ENCODE assay signal across 9 mouse cellular contexts in the genomic region with DNA sequence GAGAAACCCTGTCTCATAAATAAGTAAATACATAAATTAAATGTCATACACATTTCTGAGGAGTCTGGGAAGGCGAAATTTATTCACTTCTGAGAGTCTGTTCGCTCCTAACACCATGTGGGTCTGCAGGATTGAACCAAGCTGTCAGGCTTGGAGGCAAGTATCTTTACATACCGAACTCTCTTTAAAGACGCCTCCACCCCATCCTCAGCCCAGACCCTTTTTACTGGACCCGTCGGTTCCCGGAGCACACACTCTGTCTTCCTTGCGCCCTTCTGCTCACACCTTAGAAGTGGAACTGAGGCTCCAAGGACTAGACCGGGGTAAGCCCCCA. TPM values are rescaled to one million over a fixed set of nuclear protein-coding genes. Genes with fewer than 3 reads are reported as not detected.
DNase-seq lines count a peak whose midpoint lies in the region; ATAC-seq and TF ChIP-seq lines count a peak whose summit lies in the region.
"Had no signal": no experiment of that assay in that cellular context is flagged by ENCODE, and none has a peak within 500 bp of the region (broad histone marks: within the 10 kb centered on the region; RNA-seq: fewer than 3 reads in every experiment).

No protein-coding gene starts in this region.

- H3K27me3 ChIP-seq in testis, adult 2 months (ENCODE audit: control insufficient read depth, insufficient read depth, low read length), result no peaks in the 10 kb centered on the region
- H3K27me3 ChIP-seq in limb, embryonic 15.5 days, result no peaks in the 10 kb centered on the region
- no peaks in the 10 kb centered on the region for H3K27me3 ChIP-seq in stomach, embryonic 16.5 days (ENCODE audit: control insufficient read depth, insufficient read depth, low read length)

- no peaks in the 10 kb centered on the region for H3K9me3 ChIP-seq in limb, embryonic 15.5 days
- no peaks in the 10 kb centered on the region for H3K9me3 ChIP-seq in stomach, embryonic 16.5 days (replicated peaks; ENCODE audit: control insufficient read depth, low read length)

- TF ChIP-seq CTCF in gastrocnemius, adult 2 months (IDR thresholded peaks at IDR 0.05), result no peak
- no peak for TF ChIP-seq CTCF in testis, adult 2 months (IDR thresholded peaks at IDR 0.05; ENCODE audit: control insufficient read depth, insufficient read depth, insufficient replicate concordance, low read depth, low read length)

- peak overlapping the region; percentile 68 for H3K4me2 ChIP-seq in limb, embryonic 15.5 days
- peak overlapping the region; percentile 77 for H3K4me2 ChIP-seq in stomach, embryonic 16.5 days (ENCODE audit: low read depth, low read length)

- H3K27ac ChIP-seq in gastrocnemius, adult 2 months, result peak overlapping the region; percentile 97
- peak overlapping the region; percentile 90 for H3K27ac ChIP-seq in testis, adult 2 months (ENCODE audit: control insufficient read depth, insufficient read depth, low read depth, low read length)
- H3K27ac ChIP-seq in limb, embryonic 15.5 days, result peak overlapping the region; percentile 93
- H3K27ac ChIP-seq in stomach, embryonic 16.5 days (ENCODE audit: low read length), result peak overlapping the region; percentile 95

- peak overlapping the region; percentile 58; the same call in 1 of the 2 replicates for H3K9ac ChIP-seq in limb, embryonic 15.5 days
- H3K9ac ChIP-seq in stomach, embryonic 16.5 days (ENCODE audit: low read length), result peak overlapping the region; percentile 84

- no peak for TF ChIP-seq POLR2A in testis, adult 2 months (IDR thresholded peaks at IDR 0.05; ENCODE audit: control insufficient read depth, low read depth, low read length)

- ATAC-seq in limb, embryonic 15.5 days (ENCODE audit: insufficient number of reproducible peaks, low FRiP score, low TSS enrichment, low read depth), result peak; percentile 12
- ATAC-seq in stomach, embryonic 16.5 days (ENCODE audit: insufficient read depth, low FRiP score), result no peak
- no peak for ATAC-seq in CD4-positive, CD25-positive, alpha-beta regulatory T cell, adult 4 months

- H3K4me1 ChIP-seq in testis, adult 2 months (ENCODE audit: control insufficient read depth, insufficient read depth, low read length), result peaks cover 7% of the 10 kb centered on the region
- peaks cover 11% of the 10 kb centered on the region for H3K4me1 ChIP-seq in limb, embryonic 15.5 days
- H3K4me1 ChIP-seq in stomach, embryonic 16.5 days (ENCODE audit: control insufficient read depth, insufficient read depth, low read length), result 0 out of 2 replicates have a peak, but pooled peaks cover 5% of the 10 kb centered on the region

- intact Hi-C loops in gastrocnemius, adult 2 months (cut with DNase I), result loop anchor here (10.0 kb wide), 1 partner anchor 793 kb away; the partner anchor contains the start of gene 5031439G07Rik

- no peaks in the 10 kb centered on the region for H3K36me3 ChIP-seq in testis, adult 2 months (ENCODE audit: control insufficient read depth, insufficient read depth, low read length)
- H3K36me3 ChIP-seq in limb, embryonic 15.5 days, result peaks cover 13% of the 10 kb centered on the region
- 0 out of 2 replicates have a peak, but pooled peaks cover 4% of the 10 kb centered on the region for H3K36me3 ChIP-seq in stomach, embryonic 16.5 days (ENCODE audit: control insufficient read depth, insufficient read depth, low read length)

- peak overlapping the region; percentile 99 for H3K4me3 ChIP-seq in gastrocnemius, adult 2 months
- peak overlapping the region; percentile 86 for H3K4me3 ChIP-seq in testis, adult 2 months (ENCODE audit: control insufficient read depth, low read depth, low read length)
- peak overlapping the region; percentile 90 for H3K4me3 ChIP-seq in limb, embryonic 15.5 days
- peak overlapping the region; percentile 94 for H3K4me3 ChIP-seq in stomach, embryonic 16.5 days (replicated peaks; ENCODE audit: low read length)

- WGBS in limb, embryonic 15.5 days, result 2% methylated on average over 9 of the region's 9 CpGs
- 2% methylated on average over 9 of the region's 9 CpGs for WGBS in stomach, embryonic 16.5 days

- no peak for DNase-seq in gastrocnemius, adult 2 months
- no peak for DNase-seq in gastrocnemius, postnatal 10 days
- no peak for DNase-seq in testis, postnatal 14 days (ENCODE audit: low spot score)
- no peak for DNase-seq in layer of hippocampus, postnatal 14 days (ENCODE audit: low spot score in 2 of 2)

RNA-seq across cellular contexts. Expression of gene Samm50, which starts 0.3 kb away (rescaled TPM):
- total RNA-seq in gastrocnemius, adult 2 months (2021), result 100 to 1,000 TPM; 154 to 224 TPM
- 100 to 1,000 TPM; 159 to 191 TPM for total RNA-seq in gastrocnemius, postnatal 10 days (2021)
- 5.4 and 8.7 TPM in 2 replicates for polyA plus RNA-seq in testis, adult 2 months (2012; rRNA removed)
- 92.2 and 97.8 TPM in 2 replicates for polyA plus RNA-seq in limb, embryonic 15.5 days (2015; fragmentation: Nextera tagmentation; extraction: Ambion mirVana)
- polyA plus RNA-seq in stomach, embryonic 16.5 days (2015; fragmentation: Nextera tagmentation; extraction: Ambion mirVana), result 107 and 116 TPM in 2 replicates
- 10 to 100 TPM; 44.3 to 56.1 TPM for polyA plus RNA-seq in CD4-positive, CD25-positive, alpha-beta regulatory T cell, adult 4 months (2017; shearing (Covaris generic))
- total RNA-seq in layer of hippocampus, postnatal 14 days (2021), result 10 to 100 TPM; 88.3 to 89.8 TPM

RNA-seq across cellular contexts. Expression of gene Pnpla3, which starts 24.1 kb away (rescaled TPM):
- total RNA-seq in gastrocnemius, adult 2 months (2021), result 10 to 100 TPM in 1 of 2 experiments, 1 to 10 TPM in 1; 1.8 to 18.9 TPM
- total RNA-seq in gastrocnemius, postnatal 10 days (2021), result 1 to 10 TPM; 3.7 to 4.5 TPM
- polyA plus RNA-seq in testis, adult 2 months (2012; rRNA removed), result 1.5 and 2.3 TPM in 2 replicates
- 1.5 and 2.0 TPM in 2 replicates for polyA plus RNA-seq in limb, embryonic 15.5 days (2015; fragmentation: Nextera tagmentation; extraction: Ambion mirVana)
- 0.80 and 1.3 TPM in 2 replicates for polyA plus RNA-seq in stomach, embryonic 16.5 days (2015; fragmentation: Nextera tagmentation; extraction: Ambion mirVana)
- polyA plus RNA-seq in CD4-positive, CD25-positive, alpha-beta regulatory T cell, adult 4 months (2017; shearing (Covaris generic)), result 1 to 10 TPM in 1 of 2 experiments, not detected in 1; 1.9 TPM
- 10 to 100 TPM in 1 of 2 experiments, 1 to 10 TPM in 1; 9.2 to 11.3 TPM for total RNA-seq in layer of hippocampus, postnatal 14 days (2021)
- total RNA-seq: megakaryocyte progenitor cell, adult 5-6 weeks had no signal

RNA-seq across cellular contexts. Expression of gene Parvb, which starts 40.2 kb away (rescaled TPM):
- 10 to 100 TPM; 48.4 to 63.3 TPM for total RNA-seq in gastrocnemius, adult 2 months (2021)
- 10 to 100 TPM; 80.9 to 83.6 TPM for total RNA-seq in gastrocnemius, postnatal 10 days (2021)
- polyA plus RNA-seq in testis, adult 2 months (2012; rRNA removed), result 5.2 and 5.4 TPM in 2 replicates
- polyA plus RNA-seq in limb, embryonic 15.5 days (2015; fragmentation: Nextera tagmentation; extraction: Ambion mirVana), result 3.2 and 5.1 TPM in 2 replicates
- 2.7 and 3.2 TPM in 2 replicates for polyA plus RNA-seq in stomach, embryonic 16.5 days (2015; fragmentation: Nextera tagmentation; extraction: Ambion mirVana)
- polyA plus RNA-seq in CD4-positive, CD25-positive, alpha-beta regulatory T cell, adult 4 months (2017; shearing (Covaris generic)), result 1 to 10 TPM in 1 of 2 experiments, not detected in 1; 2.4 TPM
- total RNA-seq in layer of hippocampus, postnatal 14 days (2021), result 10 to 100 TPM; 56.7 to 57.8 TPM
